Mouse (Mus musculus): ENCODE data around the gene Asap3. TPM values are rescaled to one million over a fixed set of nuclear protein-coding genes. Genes with fewer than 3 reads are reported as not detected.

Asap3 gene
- total and polyA plus RNA-seq, 2 experiments: 3.3 to 5.8 TPM

GRCm38 (mm10) chr4:136266716-136267343, 60.7 kb downstream of the Asap3 start:
- H3K4me1 ChIP-seq (ENCODE audit: control insufficient read depth, insufficient read depth, low read length): no peaks in the 10 kb centered on the region
- H3K36me3 ChIP-seq (ENCODE audit: control insufficient read depth, insufficient read depth, low read length): no peaks in the 10 kb centered on the region
- H3K27me3 ChIP-seq (ENCODE audit: control insufficient read depth, insufficient read depth, low read length): no peaks in the 10 kb centered on the region
- H3K27ac ChIP-seq (replicated peaks; ENCODE audit: insufficient read depth, low read depth, low read length): no peak overlapping the region
- no peak overlapping the region for H3K9ac ChIP-seq (ENCODE audit: low read depth, low read length)
- WGBS: 80% methylated on average over 9 of the region's 9 CpGs
- no peaks in the 10 kb centered on the region for H3K79me2 ChIP-seq (ENCODE audit: control insufficient read depth, insufficient read depth, low read length)
- H3K4me3 ChIP-seq (ENCODE audit: insufficient read depth, low read depth, low read length): no peak overlapping the region
- TF ChIP-seq POLR2A (IDR thresholded peaks at IDR 0.05; ENCODE audit: extremely low read depth, insufficient read depth, low read length): no peak
- no peak for TF ChIP-seq CTCF (IDR thresholded peaks at IDR 0.05; ENCODE audit: low read depth, low read length)
- no peak for DNase-seq (ENCODE audit: extremely low read depth, low read depth, low spot score)

DNA sequence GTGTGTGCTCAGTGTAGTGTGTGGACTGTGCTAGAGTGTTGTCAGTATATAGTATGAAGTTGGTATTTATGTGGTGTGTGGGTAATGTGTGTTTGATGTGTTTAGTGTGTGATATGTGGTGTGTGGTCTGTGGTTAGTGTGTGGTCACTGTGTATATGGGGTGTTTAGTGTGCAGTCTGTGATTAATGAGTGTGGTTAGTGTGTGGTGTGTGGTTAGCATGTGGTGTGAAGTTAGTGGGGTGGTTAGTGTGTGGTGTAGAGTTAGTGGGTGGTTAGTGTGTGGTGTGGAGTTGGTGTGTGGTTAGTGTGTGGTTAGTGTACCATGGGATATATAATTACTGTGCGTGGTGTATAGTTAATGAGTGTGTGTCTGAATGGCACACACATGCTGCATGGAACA, 62.7 kb downstream of the Asap3 start:
- no peak for DNase-seq (ENCODE audit: extremely low read depth, low read depth, low spot score)
- 96% methylated on average over 1 of the region's 1 CpGs for WGBS
- Histone ChIP-seq H3K27me3 (ENCODE audit: control insufficient read depth, insufficient read depth, low read length) (no peaks in the 10 kb centered on the region), H3K4me1 (ENCODE audit: control insufficient read depth, insufficient read depth, low read length) (no peaks in the 10 kb centered on the region), H3K4me3 (ENCODE audit: insufficient read depth, low read depth, low read length) (no peak overlapping the region), H3K36me3 (ENCODE audit: control insufficient read depth, insufficient read depth, low read length) (no peaks in the 10 kb centered on the region; the same call in 1 of the 2 replicates), H3K27ac (replicated peaks; ENCODE audit: insufficient read depth, low read depth, low read length) (no peak overlapping the region), H3K9ac (ENCODE audit: low read depth, low read length) (no peak overlapping the region), H3K79me2 (ENCODE audit: control insufficient read depth, insufficient read depth, low read length) (no peaks in the 10 kb centered on the region)
- TF ChIP-seq POLR2A (IDR thresholded peaks at IDR 0.05; ENCODE audit: extremely low read depth, insufficient read depth, low read length) (no peak), CTCF (IDR thresholded peaks at IDR 0.05; ENCODE audit: low read depth, low read length) (no peak)

DNA sequence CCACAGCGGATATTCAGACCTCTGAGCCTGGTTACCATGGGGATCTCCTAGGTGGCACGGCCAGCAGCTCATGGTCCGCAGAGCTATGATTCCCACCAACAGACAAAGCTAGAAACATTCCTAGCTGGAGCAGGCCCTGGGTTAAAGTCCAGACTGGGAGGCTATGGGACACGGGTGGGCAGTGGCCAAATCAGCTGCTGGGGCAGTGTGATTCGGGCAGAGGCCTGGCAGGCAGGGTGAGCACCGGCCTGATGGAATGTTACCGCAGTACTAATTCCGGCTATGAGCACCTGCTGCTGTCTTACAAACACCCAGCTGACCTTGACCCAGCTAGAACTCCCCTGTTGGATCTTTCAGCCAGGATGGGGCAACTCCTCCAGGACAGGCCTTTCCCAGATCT, 64.5 kb downstream of the Asap3 start:
- no peak overlapping the region for H3K4me3 ChIP-seq (ENCODE audit: insufficient read depth, low read depth, low read length)
- H3K79me2 ChIP-seq (ENCODE audit: control insufficient read depth, insufficient read depth, low read length): no peaks in the 10 kb centered on the region
- peaks cover 2% of the 10 kb centered on the region; the same call in 1 of the 2 replicates for H3K36me3 ChIP-seq (ENCODE audit: control insufficient read depth, insufficient read depth, low read length)
- TF ChIP-seq POLR2A (IDR thresholded peaks at IDR 0.05; ENCODE audit: extremely low read depth, insufficient read depth, low read length) (no peak), CTCF (IDR thresholded peaks at IDR 0.05; ENCODE audit: low read depth, low read length) (no peak)
- H3K4me1 ChIP-seq (ENCODE audit: control insufficient read depth, insufficient read depth, low read length): no peaks in the 10 kb centered on the region
- no peaks in the 10 kb centered on the region for H3K27me3 ChIP-seq (ENCODE audit: control insufficient read depth, insufficient read depth, low read length)
- no peak for DNase-seq (ENCODE audit: extremely low read depth, low read depth, low spot score)
- no peak overlapping the region for H3K9ac ChIP-seq (ENCODE audit: low read depth, low read length)
- WGBS: 89% methylated on average over 8 of the region's 8 CpGs
- H3K27ac ChIP-seq (replicated peaks; ENCODE audit: insufficient read depth, low read depth, low read length): no peak overlapping the region

DNA sequence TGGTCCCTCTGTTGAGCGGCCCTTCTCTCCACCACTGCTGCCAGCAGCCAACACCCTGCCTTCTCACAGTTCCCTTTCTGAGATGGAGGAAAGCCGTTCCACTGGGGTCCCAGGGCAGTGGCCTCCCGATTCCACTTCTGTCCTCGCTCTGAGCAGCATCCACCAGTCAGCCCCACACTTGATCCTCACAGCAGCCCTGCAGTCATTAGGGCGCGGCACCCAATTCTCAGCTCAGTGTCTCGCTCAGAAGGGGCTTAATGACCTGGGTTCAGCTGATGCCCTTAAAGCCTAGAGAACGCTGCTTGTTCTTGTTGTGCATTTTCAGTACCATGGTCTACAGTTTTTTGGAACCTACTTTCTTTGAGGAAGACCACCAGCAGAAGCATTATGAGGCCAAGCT, 74.9 kb downstream of the Asap3 start:
- Histone ChIP-seq H3K4me1 (ENCODE audit: control insufficient read depth, insufficient read depth, low read length) (no peaks in the 10 kb centered on the region), H3K4me3 (ENCODE audit: insufficient read depth, low read depth, low read length) (no peak overlapping the region), H3K36me3 (ENCODE audit: control insufficient read depth, insufficient read depth, low read length) (no peaks in the 10 kb centered on the region), H3K27me3 (ENCODE audit: control insufficient read depth, insufficient read depth, low read length) (no peaks in the 10 kb centered on the region), H3K9ac (ENCODE audit: low read depth, low read length) (no peak overlapping the region), H3K27ac (replicated peaks; ENCODE audit: insufficient read depth, low read depth, low read length) (no peak overlapping the region), H3K79me2 (ENCODE audit: control insufficient read depth, insufficient read depth, low read length) (no peaks in the 10 kb centered on the region)
- WGBS: 94% methylated on average over 8 of the region's 8 CpGs
- no peak for DNase-seq (ENCODE audit: extremely low read depth, low read depth, low spot score)
- TF ChIP-seq POLR2A (IDR thresholded peaks at IDR 0.05; ENCODE audit: extremely low read depth, insufficient read depth, low read length) (no peak), CTCF (IDR thresholded peaks at IDR 0.05; ENCODE audit: low read depth, low read length) (no peak)

GRCm38 (mm10) chr4:136281611-136282010, 75.4 kb downstream of the Asap3 start:
- Histone ChIP-seq H3K79me2 (ENCODE audit: control insufficient read depth, insufficient read depth, low read length) (peaks cover 2% of the 10 kb centered on the region; the same call in 1 of the 2 replicates), H3K4me1 (ENCODE audit: control insufficient read depth, insufficient read depth, low read length) (peaks cover 2% of the 10 kb centered on the region; the same call in 1 of the 2 replicates), H3K9ac (ENCODE audit: low read depth, low read length) (no peak overlapping the region), H3K27ac (replicated peaks; ENCODE audit: insufficient read depth, low read depth, low read length) (no peak overlapping the region), H3K27me3 (ENCODE audit: control insufficient read depth, insufficient read depth, low read length) (no peaks in the 10 kb centered on the region), H3K4me3 (ENCODE audit: insufficient read depth, low read depth, low read length) (no peak overlapping the region), H3K36me3 (ENCODE audit: control insufficient read depth, insufficient read depth, low read length) (no peaks in the 10 kb centered on the region)
- 75% methylated on average over 9 of the region's 9 CpGs for WGBS
- no peak for DNase-seq (ENCODE audit: extremely low read depth, low read depth, low spot score)
- TF ChIP-seq CTCF (IDR thresholded peaks at IDR 0.05; ENCODE audit: low read depth, low read length) (no peak), POLR2A (IDR thresholded peaks at IDR 0.05; ENCODE audit: extremely low read depth, insufficient read depth, low read length) (no peak)

Measured in liver, adult 2 months (tissue).